Mouse (Mus musculus) ES-E14 (cell line): ENCODE measurements around the gene Rps6ka1.
"Not testable (repeated sequence)": the region's sequence is repeated elsewhere in the genome, so short reads cannot be mapped to it uniquely, and the experiment has no call there.

ENCODE experiments used
- CHD2 ChIP-seq: IDR thresholded peaks from 2 replicates; pipeline ENCODE4 v1.6.1; 2014; ENCODE audit warnings: mild to moderate bottlenecking, low read depth, low read length, inconsistent platforms
- HCFC1 ChIP-seq: IDR thresholded peaks from 2 replicates; pipeline ENCODE4 v1.6.1; 2012; ENCODE audit warnings: low read length, inconsistent platforms, borderline replicate concordance; ENCODE audit not compliant: insufficient read depth
- MAFK ChIP-seq: IDR thresholded peaks from 2 replicates; pipeline ENCODE4 v1.6.1; 2014; ENCODE audit warnings: mild to moderate bottlenecking, low read depth, low read length, inconsistent platforms; ENCODE audit not compliant: insufficient read depth
- ZC3H11A ChIP-seq: IDR thresholded peaks from 2 replicates; pipeline ENCODE4 v1.6.1; 2012; ENCODE audit warnings: low read depth, mild to moderate bottlenecking, inconsistent platforms, low read length, borderline replicate concordance

GRCm38 (mm10) chr4:133841756-133842483 lies 45.7 kb downstream of the Rps6ka1 start:
- not testable (repeated sequence) for TF ChIP-seq HCFC1, MAFK, ZC3H11A, CHD2
